Mouse (Mus musculus) heart, postnatal 36 days (tissue): ENCODE measurements around the gene Nrtn. TPM values are rescaled to one million over a fixed set of nuclear protein-coding genes. Genes with fewer than 3 reads are reported as not detected.

Experiments
- DNase-seq, 2 experiments: peaks; one replicate each; pipeline ENCODE4 v3.0.0; 2021 to 2022
- intact Hi-C: fragments of 180-260 bp; cut with DNase I; formaldehyde crosslinking; loops from one replicate; pipeline ENCODE4 v1.15.1; 2025
- total RNA-seq, 2 experiments: library from RNA; stranded (reverse); gene quantifications; 2 replicates each; pipeline ENCODE4 v1.2.3; 2021

Nrtn gene
- total RNA-seq, 2 experiments from 2014 or later: 27.5 to 29.4 TPM

- no peak for DNase-seq
- intact Hi-C loops: no loop called here
These were observed 29.7 kb downstream of the Nrtn start for GRCm38 (mm10) chr17:56727659-56728058.

- no peak for DNase-seq
- intact Hi-C loops: no loop called here
These were observed 30.2 kb downstream of the Nrtn start for GRCm38 (mm10) chr17:56727029-56727649.

- DNase-seq: no peak
- intact Hi-C loops: no loop called here
These were observed 33.7 kb downstream of the Nrtn start for GRCm38 (mm10) chr17:56723419-56724161.

GRCm38 (mm10) chr17:56722441-56722840 is 34.9 kb downstream of the Nrtn start:
- DNase-seq: no peak
- intact Hi-C loops: no loop called here

GRCm38 (mm10) chr17:56717363-56718058 is 39.8 kb downstream of the Nrtn start, which contains the start of the genes Ndufa11 and Vmac:
Gene Ndufa11 (plus strand): TSS chr17:56717767.
Gene Vmac (minus strand): TSS chr17:56718022.
- intact Hi-C loops: loop anchor here (1.0 to 5.0 kb wide), 4 partner anchors 39 to 130 kb away; partner anchors contain the start of genes Catsperd, Lonp1 and Rpl36

GRCm38 (mm10) chr17:56716655-56717362 is 40.5 kb downstream of the Nrtn start:
- intact Hi-C loops: loop anchor here (5.0 kb wide), 3 partner anchors 90 to 130 kb away; partner anchors contain the start of genes Catsperd, Lonp1 and Rpl36
- peak; percentile 96 for DNase-seq

More at GRCm38 (mm10) chr17:56717363-56718058, 39.8 kb downstream of the Nrtn start, which contains the start of the genes Ndufa11 and Vmac:
- peak; percentile 94 to 95 for DNase-seq

GRCm38 (mm10) chr17:56715914-56716654 is 41.2 kb downstream of the Nrtn start:
- DNase-seq: no peak
- intact Hi-C loops: loop anchor here (2.0 to 5.0 kb wide), 4 partner anchors 21 to 129 kb away; partner anchors contain the start of genes Catsperd, Lonp1 and Rpl36

- intact Hi-C loops: loop anchor here (2.0 to 5.0 kb wide), 4 partner anchors 21 to 128 kb away; partner anchors contain the start of genes Catsperd, Lonp1 and Rpl36
- DNase-seq: no peak
These were observed 42.0 kb downstream of the Nrtn start for GRCm38 (mm10) chr17:56715360-56715759.

- intact Hi-C loops: no loop called here
- DNase-seq: no peak
These were observed 47.6 kb downstream of the Nrtn start for GRCm38 (mm10) chr17:56709708-56710107.

GRCm38 (mm10) chr17:56708692-56709091 is 48.6 kb downstream of the Nrtn start:
- no peak for DNase-seq
- intact Hi-C loops: no loop called here

- intact Hi-C loops: no loop called here
- no peak for DNase-seq
These were observed 50.8 kb downstream of the Nrtn start for GRCm38 (mm10) chr17:56706515-56706914.

- intact Hi-C loops: no loop called here
- no peak for DNase-seq
These were observed 54.3 kb downstream of the Nrtn start for GRCm38 (mm10) chr17:56703038-56703437.

Other genes starting within 250 kb of the Nrtn start
- not detected for gene Znrf4, start 245.1 kb downstream of the Nrtn start, total RNA-seq
- under 1 TPM in 1 of 2 experiments, not detected in 1; 0.22 TPM for gene Gm20219, start 203.1 kb downstream of the Nrtn start, total RNA-seq
- 10 to 100 TPM; 41.4 to 48.5 TPM for gene Safb2, start 172.9 kb downstream of the Nrtn start, total RNA-seq
- gene Safb, start 172.7 kb downstream of the Nrtn start, total RNA-seq: 10 to 100 TPM; 55.1 to 65.8 TPM
- 100 to 1,000 TPM; 342 to 346 TPM for gene 2410015M20Rik, start 147.8 kb downstream of the Nrtn start, total RNA-seq
- 100 to 1,000 TPM; 724 to 728 TPM for gene Rpl36, start 144.1 kb downstream of the Nrtn start, total RNA-seq
- gene Lonp1, start 130.6 kb downstream of the Nrtn start, total RNA-seq: 100 to 1,000 TPM; 118 to 124 TPM
- gene Catsperd, start 129.4 kb downstream of the Nrtn start, total RNA-seq: not detected
- 10 to 100 TPM; 34.9 to 38.0 TPM for gene Ranbp3, start 84.2 kb downstream of the Nrtn start, total RNA-seq
- 100 to 1,000 TPM; 847 to 875 TPM for gene Ndufa11, start 39.8 kb downstream of the Nrtn start, total RNA-seq
- gene Vmac, start 39.5 kb downstream of the Nrtn start, total RNA-seq: 1 to 10 TPM; 3.1 to 4.9 TPM
- 10 to 100 TPM; 18.8 to 20.3 TPM for gene Dus3l, start 7.2 kb upstream of the Nrtn start, total RNA-seq
- under 1 TPM in 1 of 2 experiments, not detected in 1; 0.58 TPM for gene Prr22, start 12.7 kb upstream of the Nrtn start, total RNA-seq
- 1 to 10 TPM; 2.9 to 5.5 TPM for gene Rfx2, start 73.5 kb upstream of the Nrtn start, total RNA-seq
- gene Acsbg2, start 116.9 kb upstream of the Nrtn start, total RNA-seq: not detected
- not detected for gene 1700061G19Rik, start 117.9 kb upstream of the Nrtn start, total RNA-seq
- 10 to 100 TPM; 23.9 to 25.9 TPM for gene Mllt1, start 177.9 kb upstream of the Nrtn start, total RNA-seq
- gene Acer1, start 224.6 kb upstream of the Nrtn start, total RNA-seq: not detected
- 10 to 100 TPM; 79.5 to 80.4 TPM for gene Clpp, start 232.8 kb upstream of the Nrtn start, total RNA-seq
- gene Alkbh7, start 239.8 kb upstream of the Nrtn start, total RNA-seq: 10 to 100 TPM; 67.5 to 69.9 TPM
- not detected for gene Pspn, start 242.5 kb upstream of the Nrtn start, total RNA-seq